Mouse (Mus musculus) ovary, postnatal 14 days (tissue): ENCODE data around the gene Cct7.

Source experiments
- DNase-seq: peaks from one replicate; pipeline ENCODE4 v3.0.0; 2022; ENCODE audit warnings: low spot score

Gene Cct7

DNA sequence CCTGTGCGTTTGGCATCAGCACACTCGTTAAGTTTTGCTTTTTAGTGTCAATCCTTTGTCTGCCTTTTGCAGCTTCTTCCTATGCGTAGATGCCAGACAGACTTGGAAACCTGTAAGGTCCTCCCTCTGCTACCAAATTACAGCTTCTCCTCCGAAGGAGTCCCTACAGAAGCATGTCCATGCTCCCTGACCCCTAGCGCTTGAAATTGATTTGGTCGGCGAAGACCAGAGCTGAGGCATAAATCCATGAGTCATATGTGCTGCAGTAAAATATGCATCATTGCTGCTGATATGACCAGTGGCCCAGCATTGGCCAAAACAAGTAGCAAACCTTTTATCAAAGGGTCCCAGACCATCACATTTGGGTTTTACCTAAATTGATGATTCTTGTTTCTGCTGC lies 1.5 kb downstream of the Cct7 start:
- no peak for DNase-seq

DNA sequence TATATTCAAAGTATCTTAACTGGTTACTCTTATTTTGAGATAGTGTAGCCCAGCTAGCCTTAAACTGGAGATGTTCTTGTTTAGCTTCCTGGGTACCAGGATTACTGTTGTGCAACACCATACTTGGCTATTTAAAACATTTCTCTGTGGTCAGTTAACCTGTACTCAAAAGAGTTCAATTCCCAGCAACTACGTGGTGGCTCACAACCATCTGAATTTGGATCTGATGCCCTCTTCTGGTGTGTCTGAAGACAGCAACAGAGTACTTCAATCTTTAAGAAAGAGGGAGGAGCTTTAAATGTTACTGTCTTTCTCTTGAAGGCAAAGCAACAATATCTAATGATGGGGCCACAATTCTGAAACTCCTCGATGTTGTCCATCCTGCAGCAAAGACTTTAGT lies 8.3 kb downstream of the Cct7 start:
- no peak for DNase-seq

DNA sequence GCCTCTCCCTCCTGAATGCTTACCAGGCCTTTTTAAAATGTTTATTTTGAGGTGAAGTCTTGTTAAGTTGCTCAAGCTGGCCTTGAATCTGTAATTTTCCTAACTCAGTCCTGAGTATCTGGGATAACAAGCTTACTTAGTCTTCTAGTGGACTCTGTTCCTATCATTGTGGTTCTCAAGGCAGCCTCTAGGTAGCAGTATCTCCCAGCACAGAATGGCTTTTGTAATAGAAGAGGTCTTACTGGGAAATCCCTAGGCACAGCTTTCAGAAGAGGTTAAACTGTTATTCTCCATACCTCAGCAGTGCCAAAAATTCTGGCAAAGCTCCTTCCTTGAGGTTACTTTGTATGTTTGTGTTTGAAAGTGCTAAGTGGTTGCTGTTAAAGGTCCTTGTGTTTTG lies 14.1 kb downstream of the Cct7 start:
- no peak for DNase-seq

DNA sequence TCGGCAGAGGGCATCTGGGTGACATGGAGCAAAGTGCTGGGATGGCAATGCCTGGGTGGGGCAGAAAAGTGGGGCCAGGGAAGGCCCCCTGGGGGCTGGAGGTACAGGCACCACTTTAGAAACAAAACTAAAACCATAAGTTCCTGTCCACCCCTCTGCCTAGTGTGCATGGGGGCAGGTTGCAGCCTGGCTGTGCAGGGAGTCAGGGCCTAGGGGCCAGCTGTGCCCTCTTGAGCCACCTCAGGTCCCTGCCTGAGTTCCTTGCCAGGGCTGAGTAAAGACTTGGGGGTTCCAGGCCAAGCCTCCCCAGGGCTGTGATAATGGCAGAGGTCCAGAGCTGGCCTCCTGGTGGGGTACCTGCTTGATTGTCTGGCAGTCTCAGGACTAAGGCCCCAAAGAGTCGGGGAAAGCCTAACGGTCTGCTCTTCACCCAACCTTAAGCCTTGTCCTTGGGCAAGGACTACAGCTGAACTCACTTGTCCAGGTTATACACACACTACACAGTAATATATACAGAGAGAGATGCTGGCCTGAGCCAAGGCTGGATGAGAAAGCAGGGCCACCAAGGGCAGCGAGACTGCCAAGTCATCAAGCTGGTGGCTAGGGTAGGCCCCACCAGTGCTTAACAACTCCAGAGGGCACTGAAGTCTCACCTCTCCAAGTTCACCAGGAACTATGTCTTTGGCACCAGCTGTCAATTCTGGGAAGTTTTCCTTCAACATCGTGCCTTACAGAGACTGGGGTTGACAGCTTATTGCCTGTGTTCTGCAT lies 18.5 kb downstream of the Cct7 start:
- no peak for DNase-seq

DNA sequence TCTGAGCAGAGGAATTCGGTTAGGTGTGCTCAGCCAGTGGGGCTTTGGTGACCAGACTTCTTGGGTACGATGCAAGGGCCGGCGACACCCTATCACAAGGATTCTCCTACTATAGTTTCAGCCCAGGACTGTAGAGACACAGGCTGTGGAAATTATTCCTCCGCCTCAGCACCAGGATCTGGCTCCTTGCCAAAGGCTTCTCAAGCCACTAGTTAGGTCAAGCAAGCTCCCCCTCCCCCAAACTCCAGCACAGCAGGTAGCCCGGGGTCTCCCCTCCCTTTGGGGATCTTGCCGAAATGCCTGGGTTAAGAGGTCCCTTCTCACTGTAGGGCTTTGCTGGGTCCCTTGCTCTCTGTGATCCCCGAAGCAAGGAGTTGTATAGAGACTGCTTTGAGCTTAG lies 20.6 kb downstream of the Cct7 start:
- no peak for DNase-seq

DNA sequence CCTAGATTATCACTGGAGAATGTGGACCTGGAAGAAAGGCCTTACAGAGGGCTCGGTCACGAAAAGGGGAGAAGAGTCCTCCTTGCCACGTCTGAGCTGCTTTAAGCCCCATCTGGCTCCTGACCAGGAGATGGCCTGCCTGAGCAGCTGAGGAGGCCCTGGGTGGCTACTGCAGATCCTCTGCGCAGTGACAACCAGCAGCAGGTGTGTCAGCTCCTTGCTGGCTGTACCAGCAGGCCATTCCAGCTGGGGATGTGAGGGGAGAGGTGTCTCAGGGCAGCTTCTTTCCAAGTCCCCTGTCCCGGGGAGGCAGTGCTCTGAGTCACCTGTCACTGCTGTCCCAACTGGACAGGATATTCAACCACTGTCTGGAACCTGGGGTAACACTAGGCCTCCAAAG lies 21.2 kb downstream of the Cct7 start:
- DNase-seq: no peak

DNA sequence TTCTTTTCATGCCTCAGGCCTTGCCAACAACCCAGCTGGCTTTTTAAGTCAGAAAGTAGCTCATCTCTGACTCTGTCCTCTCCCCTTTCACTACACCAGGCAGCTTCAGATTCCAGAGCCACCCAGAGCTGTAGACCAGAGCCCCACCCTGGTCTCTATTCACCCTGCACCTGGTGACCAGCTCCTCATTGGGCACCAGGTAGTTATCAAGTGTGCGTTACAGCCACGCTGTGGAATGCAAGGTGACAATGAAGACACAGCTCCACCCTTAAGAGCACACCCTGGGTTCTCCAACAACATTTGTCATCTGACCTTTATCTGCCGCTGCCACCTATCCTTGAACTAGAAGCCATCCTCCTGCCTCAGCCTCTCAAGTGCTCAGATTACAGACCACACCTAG lies 24.3 kb downstream of the Cct7 start:
- no peak for DNase-seq

DNA sequence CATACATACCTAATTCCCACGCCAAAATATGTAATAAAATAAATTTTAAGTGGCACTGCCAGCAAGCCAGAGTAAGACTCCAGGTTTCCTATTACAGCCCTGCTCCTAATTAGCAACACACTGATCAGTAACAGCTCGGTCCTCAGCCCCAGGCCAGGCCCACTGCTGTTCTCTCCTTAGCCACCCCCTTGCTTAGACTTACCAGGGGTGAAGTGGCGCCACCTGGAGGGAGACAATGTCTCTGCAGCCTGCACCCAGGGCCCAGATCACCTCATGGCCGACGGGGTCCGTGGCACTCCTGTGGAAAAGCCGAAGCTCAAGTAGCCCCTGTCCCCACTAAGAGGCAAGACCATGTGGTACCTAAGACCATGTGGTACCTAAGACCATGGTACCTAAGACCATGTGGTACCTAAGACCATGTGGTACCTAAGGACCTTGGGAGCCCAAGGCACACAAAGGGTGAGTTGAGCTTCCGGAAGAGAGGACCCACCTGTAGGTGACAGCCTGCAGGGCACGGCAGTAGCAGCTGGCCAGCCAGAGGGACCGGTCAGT lies 26.1 kb downstream of the Cct7 start:
- DNase-seq: no peak

DNA sequence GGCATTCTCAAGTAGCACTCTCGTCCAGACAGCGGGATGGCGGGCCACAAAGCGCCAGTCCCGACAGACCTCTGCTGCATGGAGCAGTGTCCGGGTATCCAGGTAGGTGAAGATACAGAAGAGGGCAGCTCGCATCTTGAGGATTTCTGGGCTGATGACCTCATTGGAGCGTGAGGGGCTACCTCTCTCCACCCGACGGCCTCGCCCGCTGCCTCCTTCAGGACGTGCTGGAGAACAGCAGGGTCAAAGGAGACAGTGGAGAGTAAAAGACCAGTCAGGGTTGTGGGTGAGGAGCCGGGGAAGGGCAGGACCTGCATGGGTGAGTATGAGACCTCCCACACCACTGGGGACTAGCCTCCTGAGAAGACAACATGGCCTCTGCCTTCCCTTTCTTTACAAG lies 27.1 kb downstream of the Cct7 start:
- DNase-seq: no peak

GRCm38 (mm10) chr6:85479979-85480378 lies 28.7 kb downstream of the Cct7 start:
- DNase-seq: no peak

DNA sequence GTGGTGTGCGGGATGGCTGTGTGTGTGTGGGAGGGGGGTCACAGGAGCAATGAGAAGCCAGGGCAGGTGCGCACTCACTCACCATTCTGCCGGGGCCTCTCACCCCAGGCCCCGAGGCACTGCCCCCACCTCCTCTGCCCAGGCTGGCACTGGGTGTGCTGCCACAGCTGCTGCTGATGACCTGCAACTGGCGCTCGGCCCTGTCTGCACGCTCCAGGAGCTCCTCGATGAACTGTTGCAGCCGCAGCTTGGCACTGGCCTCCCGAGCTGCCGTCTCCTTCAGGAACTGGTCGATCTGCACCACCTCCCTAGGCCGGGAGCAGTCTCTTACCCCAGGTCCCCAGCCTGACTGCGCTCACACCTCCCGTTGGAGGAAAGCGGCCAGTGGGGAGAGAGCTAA lies 29.4 kb downstream of the Cct7 start:
- no peak for DNase-seq

DNA sequence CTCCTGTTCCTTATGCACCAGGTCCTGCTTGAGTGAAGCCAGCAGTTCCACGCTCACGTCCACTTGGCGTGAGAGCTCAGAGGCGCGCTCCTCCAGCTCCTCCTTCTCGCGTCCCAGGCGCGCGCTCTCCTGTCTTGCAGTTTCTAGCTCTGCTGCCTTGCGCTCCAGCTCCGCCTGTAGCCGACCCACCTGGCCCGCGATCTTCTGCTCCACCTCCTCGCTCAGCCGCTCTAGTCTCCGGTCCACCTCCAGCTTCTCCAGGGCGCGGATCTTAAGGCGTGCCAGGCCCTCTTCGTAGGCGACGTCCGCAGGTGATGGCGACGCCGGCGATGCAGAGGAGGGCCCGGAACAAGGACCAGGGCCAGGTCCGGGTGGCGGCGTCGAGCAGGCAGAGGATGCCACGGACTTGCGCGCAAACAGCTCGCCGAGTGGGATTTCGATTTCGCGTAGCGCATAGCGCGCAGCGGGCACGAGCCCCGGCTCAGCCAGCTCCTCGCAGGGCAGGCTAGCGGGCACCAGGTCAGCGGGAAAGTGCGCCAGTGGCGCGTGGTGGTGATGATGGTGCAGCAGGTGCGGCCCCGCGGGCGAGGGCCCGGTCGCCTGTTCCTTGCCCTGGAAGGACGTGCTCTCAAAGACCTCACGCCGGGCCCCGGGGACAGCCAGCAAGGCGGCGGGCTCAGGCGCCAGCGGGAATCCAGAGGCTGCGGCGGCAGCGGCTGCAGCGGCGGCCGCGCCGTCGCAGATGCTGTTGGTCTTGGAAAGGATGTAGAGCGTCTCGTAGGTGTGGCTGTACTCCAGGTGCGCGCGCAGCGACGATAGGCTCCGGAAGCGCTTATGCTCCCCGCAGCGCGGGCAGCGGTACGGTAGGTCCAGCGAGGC lies 32.8 kb downstream of the Cct7 start:
- DNase-seq: no peak

DNA sequence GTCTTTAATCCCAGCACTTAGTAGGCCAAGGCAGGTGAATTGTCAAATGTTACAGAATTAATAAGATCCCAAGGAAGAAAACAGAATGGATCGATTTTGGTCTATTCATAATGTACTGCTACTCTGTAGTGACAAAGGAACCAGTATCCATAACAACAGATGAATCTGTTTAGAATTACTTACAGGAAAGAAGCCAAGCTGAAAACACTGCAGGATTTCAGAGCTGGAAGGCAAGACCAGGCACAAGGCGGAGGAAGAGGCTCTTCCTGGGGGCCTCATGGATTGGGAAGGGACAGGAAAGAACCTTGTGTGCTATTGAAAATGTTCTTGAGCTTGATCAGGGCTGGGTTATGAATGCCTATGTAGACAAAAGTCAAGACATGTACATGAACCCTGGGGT lies 34.4 kb downstream of the Cct7 start:
- DNase-seq: no peak

DNA sequence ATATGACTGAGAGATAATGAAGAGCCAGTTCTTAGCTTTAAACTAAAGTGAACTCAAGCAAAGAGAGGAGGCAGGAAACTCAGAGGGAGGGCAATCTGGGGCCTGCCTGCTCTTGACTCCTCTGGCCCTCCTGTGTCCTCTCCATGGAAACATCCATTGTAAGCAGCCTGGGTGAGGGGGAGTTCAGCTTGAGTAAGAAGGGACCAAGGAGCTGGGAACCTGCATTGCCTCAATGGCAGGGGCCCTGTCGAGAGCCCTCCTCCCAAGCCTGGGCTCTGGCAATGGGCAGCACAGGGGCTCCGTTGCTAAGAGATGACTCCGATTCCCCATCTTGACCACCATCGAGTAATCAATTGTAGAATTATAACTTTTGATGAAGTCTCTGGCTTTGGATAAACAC lies 37.2 kb downstream of the Cct7 start:
- no peak for DNase-seq

DNA sequence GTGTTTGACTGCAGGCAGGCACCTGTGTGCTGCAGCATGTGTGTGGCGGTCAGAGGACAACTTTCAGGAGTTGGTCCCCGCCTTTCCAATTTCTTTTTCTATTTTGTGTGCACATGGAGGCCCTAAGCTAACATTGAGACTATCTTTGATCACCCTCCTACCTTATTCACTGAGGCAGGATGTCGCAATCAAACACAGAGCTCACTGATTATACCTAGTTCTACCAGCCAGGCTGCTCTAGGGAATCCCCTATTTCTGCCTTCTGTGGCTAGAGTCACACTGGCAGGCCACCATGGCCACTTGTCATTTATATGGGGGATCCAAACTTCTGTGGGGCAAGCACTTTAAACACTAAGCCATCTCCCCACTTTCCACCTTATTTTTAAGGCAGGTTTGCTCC lies 38.4 kb downstream of the Cct7 start:
- DNase-seq: no peak

DNA sequence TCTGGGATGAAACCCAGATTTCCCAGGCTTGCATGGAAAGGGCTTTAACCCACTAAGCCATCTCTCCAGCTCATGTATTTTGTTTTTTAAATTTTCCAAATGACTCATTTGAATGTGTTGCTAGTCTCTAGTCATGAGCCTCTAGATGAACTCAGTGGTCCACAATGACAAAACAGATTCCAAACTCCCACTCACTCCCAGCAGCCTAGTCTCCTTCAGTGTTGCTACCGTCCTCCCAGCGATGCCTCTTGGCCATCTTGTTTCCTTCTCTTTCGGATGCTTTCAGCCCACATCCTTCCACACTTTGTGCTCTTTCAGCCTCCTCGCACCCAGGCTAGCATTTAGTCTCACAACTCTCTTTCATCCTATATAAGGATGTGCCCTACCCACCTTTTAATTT lies 38.9 kb downstream of the Cct7 start:
- DNase-seq: no peak

- DNase-seq: no peak
These were observed 40.3 kb downstream of the Cct7 start for GRCm38 (mm10) chr6:85491606-85492005.

GRCm38 (mm10) chr6:85496976-85497375 lies 45.7 kb downstream of the Cct7 start:
- DNase-seq: no peak

DNA sequence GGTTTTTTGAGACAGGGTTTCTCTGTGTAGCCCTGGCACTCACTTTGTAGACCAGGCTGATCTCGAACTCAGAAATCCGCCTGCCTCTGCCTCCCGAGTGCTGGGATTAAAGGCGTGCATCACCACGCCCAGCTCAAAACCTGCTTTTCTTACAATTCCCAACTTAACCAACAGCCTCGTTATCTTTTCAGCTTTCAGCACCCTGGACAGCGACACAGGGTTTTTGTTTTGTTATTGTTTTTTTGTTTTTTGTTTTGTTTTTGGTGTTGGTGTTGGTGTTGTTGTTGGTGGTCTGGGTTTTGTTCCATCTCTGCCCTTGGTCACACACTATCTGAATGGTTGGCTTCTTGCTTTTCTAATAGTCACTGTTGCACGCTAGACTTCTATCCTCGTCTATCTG lies 46.8 kb downstream of the Cct7 start:
- no peak for DNase-seq

- DNase-seq: no peak
These were observed 49.1 kb downstream of the Cct7 start for GRCm38 (mm10) chr6:85500416-85500815.

DNA sequence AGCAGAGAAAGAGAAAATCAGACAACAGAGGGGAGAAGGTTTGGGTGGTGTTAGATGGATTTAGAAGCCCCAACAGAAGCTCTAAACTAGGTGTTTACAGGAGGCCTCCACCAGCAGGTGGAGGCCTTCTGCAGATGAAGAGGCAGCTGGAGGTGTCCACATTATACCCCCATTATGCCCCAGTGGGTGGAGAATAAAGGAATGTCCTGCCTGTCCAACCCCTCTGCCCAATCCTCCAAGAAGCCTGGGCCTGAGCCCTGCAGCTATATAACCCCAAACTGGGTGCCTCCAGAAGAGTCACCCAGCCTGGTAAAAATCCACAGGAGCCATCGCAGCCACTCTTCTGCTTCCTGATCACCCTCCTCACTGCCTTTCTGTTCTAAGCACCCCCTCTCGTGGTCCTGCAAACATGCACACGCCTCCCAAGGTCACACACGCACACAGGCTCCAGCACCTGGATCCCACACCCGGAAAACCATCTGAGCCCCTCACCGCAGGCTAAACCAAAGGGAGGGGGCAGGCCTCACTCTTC lies 50.3 kb downstream of the Cct7 start:
- no peak for DNase-seq

DNA sequence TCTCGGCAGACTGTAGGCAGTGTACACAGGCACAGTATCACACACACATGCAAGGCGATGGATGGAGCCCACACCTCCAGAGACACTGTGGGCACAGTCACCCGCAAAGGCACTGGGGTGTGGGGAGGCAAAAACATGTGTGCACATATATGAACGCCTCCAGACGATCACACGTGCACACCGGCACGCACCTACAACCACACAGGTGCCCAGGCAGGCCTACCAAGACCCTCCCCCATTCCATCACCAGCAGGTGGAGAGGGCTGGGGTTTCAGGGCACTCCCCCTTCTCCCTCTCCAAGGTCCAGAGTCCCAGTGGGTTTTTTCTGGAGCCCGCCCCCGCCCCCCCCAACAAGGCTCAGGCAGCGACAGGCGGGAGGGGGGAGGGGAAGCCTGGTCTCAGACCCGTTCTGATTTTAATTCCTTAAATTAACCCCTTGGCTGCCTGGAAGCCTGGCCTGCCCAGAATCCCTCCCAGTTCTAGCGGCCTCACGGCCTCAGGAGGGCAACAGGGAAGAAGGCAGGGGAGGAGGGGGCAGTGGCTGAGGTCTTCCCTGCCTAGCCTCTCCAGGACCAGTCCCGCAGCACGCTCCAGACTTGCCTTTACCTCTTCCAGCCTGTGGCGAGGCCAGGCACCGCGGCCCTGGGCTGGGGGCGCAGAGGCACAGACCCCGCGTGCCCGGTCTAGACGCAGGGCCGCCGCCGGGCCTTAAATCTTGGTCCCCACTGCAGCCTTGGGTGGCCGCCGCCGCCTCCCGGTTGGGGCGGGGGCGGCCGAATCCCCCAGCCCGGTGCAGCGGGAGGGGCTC lies 51.0 kb downstream of the Cct7 start:
- no peak for DNase-seq
